Mouse (Mus musculus): ENCODE measurements at regions not wholly inside any gene's neighbourhood (a gene's known extent, or its start where the extent isn't known, plus 50 kb on each side); places are given as distances from the start of the nearest gene placed in this dataset.

DNA sequence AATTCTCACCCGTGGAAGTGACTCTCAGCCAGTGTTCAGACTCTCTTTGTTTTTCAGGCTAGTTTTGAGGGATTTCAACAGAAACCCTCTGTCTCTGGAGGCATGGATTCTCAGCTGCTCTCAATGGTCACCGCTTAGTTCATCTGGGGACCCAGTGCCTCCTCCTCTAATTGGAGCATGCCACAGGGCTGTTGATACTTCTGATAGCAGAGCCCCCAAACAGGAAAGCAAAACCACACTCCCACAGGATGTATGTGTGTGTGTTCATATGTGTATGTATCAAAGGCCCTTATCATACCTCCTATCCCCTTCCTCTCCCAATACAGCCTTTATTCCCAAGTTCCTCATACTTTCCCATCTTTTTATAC, 200.3 kb upstream of the Gm9833 start:
- no peak for TF ChIP-seq EP300 (IDR thresholded peaks at IDR 0.05; ENCODE audit: low read depth)
- TF ChIP-seq CTCF (IDR thresholded peaks at IDR 0.05; ENCODE audit: low read depth) = no peak

Measured in liver, embryonic 14.5 days (tissue).